Mouse (Mus musculus) NIH3T3 (cell line): ENCODE results near the gene Lbhd1.
A peak's percentile ranks its signal among the peaks of the same experiment; 100 is the strongest.
"Not testable (repeated sequence)": the region's sequence is repeated elsewhere in the genome, so short reads cannot be mapped to it uniquely, and the experiment has no call there.

Experiments
- DNase-seq: peaks from one replicate; pipeline ENCODE4 v3.0.0-alpha.2; 2012; ENCODE audit warnings: low read depth

Lbhd1 gene

DNA sequence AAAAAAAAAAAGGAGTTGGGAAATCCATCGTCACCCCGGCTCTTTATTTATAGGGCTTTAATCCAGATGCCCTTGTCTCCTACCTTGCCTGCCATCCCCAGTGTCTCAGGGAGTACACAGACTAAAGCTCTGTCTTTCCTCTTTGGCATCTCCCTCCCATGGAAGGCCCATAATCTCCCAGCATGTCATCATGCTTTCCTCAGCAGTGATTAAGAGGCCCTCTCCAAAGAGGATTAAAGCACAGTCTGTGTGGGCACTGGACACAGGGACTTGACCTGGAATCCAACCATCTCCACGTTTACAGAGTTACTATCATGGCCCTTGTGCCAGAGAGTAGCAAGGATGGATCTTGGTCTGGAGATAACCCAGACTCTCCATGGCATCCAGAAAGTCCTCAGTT, at the start of gene Lbhd1, which contains the start of gene Gm49403:
TSS of gene Lbhd1 (plus strand) at position 117 of the 400 bp plus-strand sequence.
TSS of gene Gm49403 (plus strand) at position 315 of the 400 bp plus-strand sequence.
- DNase-seq = no peak

- DNase-seq = not testable (repeated sequence)
Measured at GRCm38 (mm10) chr19:8836327-8836726, 47.2 kb upstream of the Lbhd1 start.

GRCm38 (mm10) chr19:8837251-8837791, 46.2 kb upstream of the Lbhd1 start, which contains the start of gene Bscl2:
Gene Bscl2 (plus strand): TSS chr19:8837467.
- DNase-seq = no peak

GRCm38 (mm10) chr19:8838041-8838730, 45.3 kb upstream of the Lbhd1 start:
- DNase-seq = no peak

GRCm38 (mm10) chr19:8839103-8839907, 44.2 kb upstream of the Lbhd1 start, which contains the start of gene Gng3:
Gene Gng3 (minus strand): TSS chr19:8839194.
- no peak for DNase-seq

GRCm38 (mm10) chr19:8839908-8840791, 43.4 kb upstream of the Lbhd1 start:
- DNase-seq = no peak

DNA sequence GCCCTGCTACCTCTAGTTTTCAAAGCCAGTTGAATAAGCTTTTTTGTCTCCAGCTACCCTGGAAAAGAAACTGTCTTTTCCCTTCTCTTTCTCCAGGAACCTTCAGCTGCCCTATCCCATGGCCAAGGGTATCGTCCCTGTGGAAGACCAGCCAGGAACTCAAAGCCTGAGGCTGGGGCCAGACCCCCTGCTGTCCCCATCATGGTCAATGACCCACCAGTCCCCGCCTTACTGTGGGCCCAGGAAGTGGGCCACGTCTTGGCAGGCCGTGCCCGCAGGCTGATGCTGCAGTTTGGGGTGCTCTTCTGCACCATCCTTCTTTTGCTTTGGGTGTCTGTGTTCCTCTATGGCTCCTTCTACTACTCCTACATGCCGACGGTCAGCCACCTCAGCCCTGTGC, 42.5 kb upstream of the Lbhd1 start:
- DNase-seq = no peak

DNA sequence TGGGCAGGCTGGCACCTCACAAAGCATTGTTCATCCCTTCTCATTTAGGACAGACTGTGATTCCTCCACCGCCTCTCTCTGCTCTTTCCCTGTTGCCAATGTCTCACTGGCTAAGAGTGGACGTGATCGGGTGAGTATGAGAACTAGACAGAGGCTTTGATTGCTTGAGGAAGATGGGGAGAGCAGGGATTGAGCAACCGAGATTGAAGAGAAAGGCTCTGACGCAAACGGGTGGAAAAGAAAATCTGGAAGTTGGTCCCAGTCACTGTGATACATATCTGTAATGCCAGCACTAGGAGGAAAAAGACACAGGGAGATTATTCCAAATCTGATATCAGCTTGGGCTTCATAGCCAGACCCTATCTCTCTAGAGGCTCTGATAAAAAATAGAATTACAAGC, 40.6 kb upstream of the Lbhd1 start:
- DNase-seq = no peak

DNA sequence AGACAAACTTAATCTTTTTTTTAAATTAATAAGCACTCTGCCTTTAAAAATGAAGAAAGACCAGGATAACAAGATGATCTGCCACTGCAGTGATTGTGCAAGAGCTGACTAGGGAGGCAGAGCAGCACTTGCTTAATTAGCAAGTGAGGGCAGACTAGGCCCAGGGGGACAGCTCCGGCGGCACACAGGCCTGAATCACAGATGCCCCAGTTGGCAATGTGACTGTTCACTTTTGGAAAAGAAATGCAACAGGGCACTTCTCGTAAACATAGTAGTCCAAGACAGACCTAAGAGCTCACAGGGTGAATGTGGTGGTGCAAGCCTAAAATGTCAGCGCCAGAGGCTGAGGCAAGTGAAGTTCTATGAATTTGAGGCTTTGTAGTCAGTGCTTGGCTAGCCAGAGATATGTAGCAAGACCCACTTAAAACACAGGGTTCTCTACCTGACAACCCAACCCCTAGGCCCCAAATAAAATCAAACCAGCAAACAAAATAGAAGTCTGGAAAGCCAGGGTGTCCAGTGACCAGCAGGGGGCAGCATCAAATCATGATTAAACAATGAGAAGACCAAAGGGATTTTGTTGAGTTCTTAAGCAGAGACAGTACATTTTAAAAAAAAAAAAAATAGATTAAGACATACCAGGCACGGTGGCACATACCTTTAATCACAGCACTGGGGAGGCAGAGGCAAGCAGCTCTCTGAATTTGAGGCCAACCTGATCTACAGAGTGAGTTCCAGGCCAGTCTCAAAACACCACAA, 39.0 kb upstream of the Lbhd1 start:
- DNase-seq = peak; percentile 95

- DNase-seq = no peak
Measured at GRCm38 (mm10) chr19:8848356-8848755, 35.2 kb upstream of the Lbhd1 start.

GRCm38 (mm10) chr19:8850402-8850901, 33.1 kb upstream of the Lbhd1 start, which contains the start of gene Lrrn4cl:
Gene Lrrn4cl (plus strand): TSS chr19:8850768.
- DNase-seq = peak; percentile 97

GRCm38 (mm10) chr19:8851639-8852038, 31.9 kb upstream of the Lbhd1 start:
- peak; percentile 35 for DNase-seq

DNA sequence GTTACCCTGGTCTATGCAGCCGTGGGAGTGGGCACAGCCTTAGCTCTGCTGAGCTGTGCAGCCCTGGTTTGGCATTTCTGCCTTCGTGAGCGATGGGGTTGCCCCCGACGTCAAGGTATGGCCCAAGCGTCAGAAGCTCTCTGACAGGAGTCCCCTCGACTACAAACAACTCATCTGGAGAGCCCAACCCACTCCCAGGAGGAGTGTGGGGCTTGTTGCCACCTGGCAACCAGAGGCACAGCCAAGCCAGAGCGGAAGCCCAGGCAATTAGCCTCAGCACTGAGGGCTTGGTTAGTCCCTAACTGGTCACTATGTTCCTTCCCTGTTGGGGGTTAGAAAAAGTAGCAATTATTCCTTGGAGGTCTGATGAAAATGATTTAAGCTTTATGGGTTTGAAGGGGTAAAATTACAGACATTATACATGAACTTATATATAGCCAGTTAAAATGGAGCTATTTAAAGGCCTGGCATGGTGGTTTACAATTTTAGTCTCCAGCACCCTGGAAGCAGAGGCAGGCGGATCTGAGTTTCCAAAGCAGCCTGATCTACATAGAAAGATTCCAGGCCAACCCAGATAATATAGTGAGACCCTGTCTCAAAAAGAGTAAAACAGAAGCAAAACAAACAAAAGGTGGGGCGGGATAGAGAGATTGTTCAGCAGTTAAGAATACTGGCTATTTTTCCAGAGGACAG, 31.1 kb upstream of the Lbhd1 start:
- DNase-seq = no peak

- DNase-seq = no peak
Measured at GRCm38 (mm10) chr19:8853117-8853516, 30.4 kb upstream of the Lbhd1 start.

- DNase-seq = peak; percentile 89
Measured at GRCm38 (mm10) chr19:8857689-8858088, 25.8 kb upstream of the Lbhd1 start.

DNA sequence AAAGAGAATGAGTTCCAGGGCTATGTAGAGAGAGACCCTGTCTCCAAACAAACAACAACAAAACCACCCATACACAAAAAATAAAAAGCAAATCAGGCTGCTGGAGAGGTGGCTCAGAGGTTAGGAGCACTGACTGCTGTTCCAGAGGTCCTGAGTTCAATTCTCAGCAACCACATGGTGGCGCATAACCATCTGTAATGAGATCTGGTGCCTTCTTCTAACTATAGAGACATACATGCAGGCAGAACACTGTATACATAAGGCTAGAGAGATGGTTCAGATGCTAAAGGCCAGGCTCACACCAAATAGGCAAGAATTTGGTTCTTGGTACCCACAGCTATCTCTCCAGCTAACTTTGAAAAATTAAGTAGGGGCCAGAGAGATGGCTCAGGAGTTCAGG, 24.5 kb upstream of the Lbhd1 start:
- peak; percentile 70 for DNase-seq

GRCm38 (mm10) chr19:8864265-8864664, 19.3 kb upstream of the Lbhd1 start:
- no peak for DNase-seq

DNA sequence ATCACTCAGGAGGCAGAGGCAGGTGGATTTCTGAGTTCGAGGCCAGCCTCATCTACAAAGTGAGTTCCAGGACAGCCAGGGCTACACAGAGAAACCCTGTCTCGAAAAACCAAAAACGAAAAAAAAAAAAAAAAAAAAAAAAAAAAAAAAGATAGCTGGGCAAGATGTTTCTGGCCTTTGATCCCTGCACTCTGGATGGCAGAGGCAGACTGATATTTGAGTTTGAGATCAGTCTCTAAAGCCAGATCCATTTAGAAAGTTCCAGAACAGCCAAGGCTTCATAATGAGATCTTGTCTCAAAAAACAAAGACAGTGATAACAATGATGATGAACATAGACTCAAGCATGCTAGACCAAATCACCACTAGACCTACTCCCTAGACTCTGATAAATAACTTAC, 13.2 kb upstream of the Lbhd1 start:
- DNase-seq = not testable (repeated sequence)

GRCm38 (mm10) chr19:8870838-8871237, 12.7 kb upstream of the Lbhd1 start:
- no peak for DNase-seq
